Mouse (Mus musculus) heart, adult 2 months (tissue): ENCODE data around the gene Cldn17. TPM values are rescaled to one million over a fixed set of nuclear protein-coding genes. Genes with fewer than 3 reads are reported as not detected.

Experiments
- DNase-seq, 2 experiments: peaks; one replicate each; pipeline ENCODE4 v3.0.0; 2021
- H3K27ac ChIP-seq: fragments of 200-600 bp; 2 replicates; pipeline ENCODE4 v1.8.1; 2022
- H3K27me3 ChIP-seq: fragments of 200-500 bp; 2 replicates; pipeline ENCODE4 v1.6.1; 2012; ENCODE audit warnings: mild to moderate bottlenecking, low read length, inconsistent platforms, mixed read lengths; ENCODE audit not compliant: control insufficient read depth, insufficient read depth
- H3K36me3 ChIP-seq: fragments of 200-500 bp; 2 replicates; pipeline ENCODE4 v1.6.1; 2012; ENCODE audit warnings: low read length, inconsistent platforms; ENCODE audit not compliant: control insufficient read depth, insufficient read depth
- H3K4me1 ChIP-seq: fragments of 200-500 bp; 2 replicates; pipeline ENCODE4 v1.6.1; 2011; ENCODE audit warnings: low read length; ENCODE audit not compliant: control insufficient read depth, insufficient read depth
- H3K4me3 ChIP-seq: fragments of 200-600 bp; 2 replicates; pipeline ENCODE4 v1.8.1; 2022
- H3K79me2 ChIP-seq: fragments of 200-500 bp; replicated peaks from 2 replicates; pipeline ENCODE4 v1.6.1; 2012; ENCODE audit warnings: mild to moderate bottlenecking, inconsistent platforms, low read length, moderate library complexity, mixed read lengths; ENCODE audit not compliant: control insufficient read depth, insufficient read depth
- H3K9ac ChIP-seq: fragments of 200-500 bp; 2 replicates; pipeline ENCODE4 v1.6.1; 2012; ENCODE audit warnings: low read depth, mild to moderate bottlenecking, control low read depth, inconsistent platforms, low read length, mixed read lengths
- CTCF ChIP-seq: fragments of 200-600 bp; IDR thresholded peaks from 2 replicates; pipeline ENCODE4 v1.8.1; 2022; ENCODE audit warnings: antibody characterized with exemption, mild to moderate bottlenecking, moderate library complexity
- EP300 ChIP-seq: fragments of 200-500 bp; IDR thresholded peaks from 2 replicates; pipeline ENCODE4 v1.6.1; 2011; ENCODE audit warnings: low read depth, low read length, control low read depth; ENCODE audit not compliant: insufficient read depth
- POLR2A ChIP-seq: fragments of 200-500 bp; IDR thresholded peaks from 2 replicates; pipeline ENCODE4 v1.6.1; 2011; ENCODE audit warnings: mild to moderate bottlenecking, low read depth, low read length, control low read depth; ENCODE audit not compliant: insufficient read depth
- WGBS: fragments of 180-500 bp; shearing (Covaris S2); methylation state at CpG from one replicate; pipeline ENCODE4 v1.1.7; 2018; 5-methylcytosine and 5-hydroxymethylcytosine counted together
- intact Hi-C: fragments of 180-260 bp; cut with DNase I; formaldehyde crosslinking; loops from one replicate; pipeline ENCODE4 v1.15.1; 2025
- polyA plus RNA-seq: library from polyadenylated mRNA; depleted of rRNA; stranded (reverse); fragments of >200 nt; gene quantifications from 2 replicates; pipeline ENCODE4 v1.2.3, GENCODE M21; 2012; rRNA removed
- total RNA-seq, 2 experiments: library from RNA; stranded (reverse); gene quantifications; 2 replicates each; pipeline ENCODE4 v1.2.3; 2021

Cldn17 gene
- total and polyA plus RNA-seq, 3 experiments = not detected

DNA sequence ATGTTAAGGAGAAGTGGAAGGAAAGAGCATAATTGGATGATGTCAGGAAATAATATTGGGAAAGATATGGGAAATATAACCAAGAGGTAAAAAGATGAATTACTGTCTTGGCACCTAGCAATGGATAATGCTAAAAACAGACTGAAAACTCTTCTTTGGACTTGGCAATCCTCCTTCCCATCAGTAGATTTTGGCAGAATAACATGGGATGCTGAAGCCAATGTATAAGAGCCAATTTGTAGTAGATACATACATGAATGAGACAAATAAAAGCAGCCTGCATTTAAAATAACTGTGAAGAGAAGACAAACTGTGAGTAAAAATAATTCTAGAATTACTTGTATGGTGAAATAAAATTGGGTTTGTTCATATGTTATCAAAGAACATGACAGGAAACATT is 18.7 kb downstream of the Cldn17 start:
- intact Hi-C loops = no loop called here
- TF ChIP-seq POLR2A (no peak), EP300 (no peak), CTCF (no peak)
- Histone ChIP-seq H3K79me2 (no peaks in the 10 kb centered on the region), H3K36me3 (no peaks in the 10 kb centered on the region), H3K27me3 (no peaks in the 10 kb centered on the region), H3K27ac (no peak overlapping the region), H3K9ac (no peak overlapping the region), H3K4me3 (no peak overlapping the region), H3K4me1 (no peaks in the 10 kb centered on the region)
- no peak for DNase-seq

DNA sequence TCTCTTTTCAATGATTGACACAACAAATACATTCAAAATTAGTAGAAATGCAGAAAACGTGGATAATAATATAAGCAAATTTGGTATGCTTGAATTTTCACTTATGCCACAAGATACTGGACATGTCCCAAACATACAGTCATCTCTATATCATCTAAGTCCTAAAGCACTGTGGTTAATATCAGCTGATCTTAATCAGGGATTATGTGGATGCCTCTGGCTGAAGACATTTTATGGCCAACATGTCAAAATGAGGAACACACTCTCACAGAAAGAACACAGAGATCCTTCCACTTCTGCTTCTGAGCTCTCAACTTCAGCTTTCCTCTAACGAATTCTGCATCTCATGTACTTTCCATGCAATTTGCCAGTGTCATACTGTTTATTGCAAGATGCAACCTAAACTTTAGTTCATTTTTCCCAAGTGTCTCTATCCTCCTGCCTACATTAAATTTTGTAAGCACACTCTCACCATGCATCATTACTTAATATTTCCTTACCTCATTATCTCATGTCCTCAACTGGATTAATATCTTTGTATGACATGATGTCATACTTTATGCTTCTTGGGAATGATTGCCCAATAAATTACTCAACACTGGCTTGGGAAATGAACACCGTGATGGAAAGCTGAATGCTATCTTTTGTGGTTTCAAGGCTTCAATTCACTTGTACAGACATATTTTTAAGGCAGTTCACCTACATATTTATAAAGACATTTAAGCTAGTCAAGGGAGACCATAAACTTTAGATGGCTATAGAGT is 26.6 kb downstream of the Cldn17 start:
- intact Hi-C loops = no loop called here
- no peaks in the 10 kb centered on the region for H3K4me1 ChIP-seq
- H3K27me3 ChIP-seq = no peaks in the 10 kb centered on the region
- H3K4me3 ChIP-seq = no peak overlapping the region
- no peak overlapping the region for H3K9ac ChIP-seq
- no peak overlapping the region for H3K27ac ChIP-seq
- no peaks in the 10 kb centered on the region for H3K36me3 ChIP-seq
- TF ChIP-seq EP300 = no peak
- no peak for TF ChIP-seq CTCF
- TF ChIP-seq POLR2A = no peak
- H3K79me2 ChIP-seq = no peaks in the 10 kb centered on the region
- no peak for DNase-seq
- 53% methylated on average over 3 of the region's 3 CpGs for WGBS

DNA sequence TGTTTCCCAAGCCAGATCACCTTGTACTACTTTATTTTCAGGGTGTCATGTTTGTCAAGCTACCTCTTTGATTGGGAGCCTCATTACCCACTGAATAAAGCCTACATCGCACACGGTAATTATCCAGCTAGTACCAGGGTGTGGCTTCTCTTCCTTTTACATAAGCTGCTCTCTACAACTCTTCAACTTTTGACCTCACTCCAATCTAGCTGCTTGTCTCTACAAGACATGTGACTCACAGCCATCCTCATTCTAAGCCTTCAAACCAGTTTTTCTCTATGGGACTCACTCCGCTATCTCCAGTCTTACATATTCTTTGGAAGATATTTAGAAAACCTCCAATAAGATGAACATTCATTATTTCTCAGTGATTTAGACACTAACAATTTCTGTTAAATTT is 43.5 kb downstream of the Cldn17 start:
- no peaks in the 10 kb centered on the region for H3K79me2 ChIP-seq
- no peak for DNase-seq
- no peaks in the 10 kb centered on the region for H3K4me1 ChIP-seq
- no peak overlapping the region for H3K9ac ChIP-seq
- H3K4me3 ChIP-seq = no peak overlapping the region
- TF ChIP-seq CTCF (no peak), POLR2A (no peak), EP300 (no peak)
- intact Hi-C loops = no loop called here
- H3K27me3 ChIP-seq = no peaks in the 10 kb centered on the region
- 87% methylated on average over 3 of the region's 3 CpGs for WGBS
- H3K36me3 ChIP-seq = no peaks in the 10 kb centered on the region
- no peak overlapping the region for H3K27ac ChIP-seq

Other genes starting within 250 kb of the Cldn17 start
- gene Grik1, start 216.7 kb downstream of the Cldn17 start, total RNA-seq = not detected
- gene Grik1, start 216.7 kb downstream of the Cldn17 start, polyA plus RNA-seq = not detected in 2 replicates
- gene Cldn8, start 56.2 kb upstream of the Cldn17 start, total RNA-seq = not detected
- gene Cldn8, start 56.2 kb upstream of the Cldn17 start, polyA plus RNA-seq = 0.10 TPM in 1 of 2 replicates, not detected in the other
- not detected for gene Krtap24-1, start 105.3 kb upstream of the Cldn17 start, total RNA-seq
- gene Krtap24-1, start 105.3 kb upstream of the Cldn17 start, polyA plus RNA-seq = not detected in 2 replicates
- not detected for gene 2310079G19Rik, start 120.7 kb upstream of the Cldn17 start, total RNA-seq
- not detected in 2 replicates for gene 2310079G19Rik, start 120.7 kb upstream of the Cldn17 start, polyA plus RNA-seq
- gene Krtap26-1, start 140.8 kb upstream of the Cldn17 start, total RNA-seq = not detected
- gene Krtap26-1, start 140.8 kb upstream of the Cldn17 start, polyA plus RNA-seq = not detected in 2 replicates
- not detected for gene Krtap27-1, start 164.7 kb upstream of the Cldn17 start, total RNA-seq
- not detected in 2 replicates for gene Krtap27-1, start 164.7 kb upstream of the Cldn17 start, polyA plus RNA-seq
- not detected for gene 2310061N02Rik, start 201.0 kb upstream of the Cldn17 start, total RNA-seq
- gene 2310061N02Rik, start 201.0 kb upstream of the Cldn17 start, polyA plus RNA-seq = not detected in 2 replicates
- not detected for gene Krtap13-1, start 221.9 kb upstream of the Cldn17 start, total RNA-seq
- gene Krtap13-1, start 221.9 kb upstream of the Cldn17 start, polyA plus RNA-seq = not detected in 2 replicates
- not detected for gene Krtap13, start 244.7 kb upstream of the Cldn17 start, total RNA-seq
- not detected in 2 replicates for gene Krtap13, start 244.7 kb upstream of the Cldn17 start, polyA plus RNA-seq